Mouse (Mus musculus) splenic B cell, adult 2 months (primary cell): ENCODE results near the gene Ncoa6.

Source experiments
- DNase-seq: peaks from one replicate; pipeline ENCODE4 v3.0.0-alpha.2; 2011; ENCODE audit warnings: low read depth, low spot score
- H3K27me3 ChIP-seq: 2 replicates; pipeline ENCODE4 v1.6.1; 2012; ENCODE audit warnings: mild to moderate bottlenecking, low read length, moderate library complexity, mixed read lengths; ENCODE audit not compliant: control insufficient read depth, poor library complexity, insufficient read depth, severe bottlenecking
- H3K36me3 ChIP-seq: 2 replicates; pipeline ENCODE4 v1.6.1; 2012; ENCODE audit warnings: mild to moderate bottlenecking, low read length, moderate library complexity, mixed read lengths; ENCODE audit not compliant: control insufficient read depth, poor library complexity, insufficient read depth, severe bottlenecking

The Ncoa6 gene

DNA sequence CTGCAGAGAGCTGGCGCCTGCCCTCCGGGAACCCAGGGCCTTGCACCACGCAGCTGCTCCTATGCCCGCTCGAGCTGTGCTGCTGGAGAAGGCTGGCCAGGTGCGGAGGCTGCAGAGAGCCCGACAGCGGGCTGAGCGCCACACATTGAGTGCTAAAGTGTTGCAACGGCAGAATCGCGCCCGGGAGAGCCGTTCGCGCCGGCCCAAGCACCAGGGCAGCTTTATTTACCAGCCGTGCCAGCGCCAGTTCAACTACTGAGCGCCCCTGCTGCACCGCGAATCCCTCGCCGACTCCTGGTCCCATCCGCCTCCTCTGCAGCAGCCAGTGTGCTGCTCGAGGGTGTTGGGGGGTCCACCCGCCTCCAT lies 87.2 kb downstream of the Ncoa6 start:
- DNase-seq, result no peak
- Histone ChIP-seq H3K27me3 (no peaks in the 10 kb centered on the region), H3K36me3 (peaks cover 4% of the 10 kb centered on the region; the same call in 1 of the 2 replicates)

DNA sequence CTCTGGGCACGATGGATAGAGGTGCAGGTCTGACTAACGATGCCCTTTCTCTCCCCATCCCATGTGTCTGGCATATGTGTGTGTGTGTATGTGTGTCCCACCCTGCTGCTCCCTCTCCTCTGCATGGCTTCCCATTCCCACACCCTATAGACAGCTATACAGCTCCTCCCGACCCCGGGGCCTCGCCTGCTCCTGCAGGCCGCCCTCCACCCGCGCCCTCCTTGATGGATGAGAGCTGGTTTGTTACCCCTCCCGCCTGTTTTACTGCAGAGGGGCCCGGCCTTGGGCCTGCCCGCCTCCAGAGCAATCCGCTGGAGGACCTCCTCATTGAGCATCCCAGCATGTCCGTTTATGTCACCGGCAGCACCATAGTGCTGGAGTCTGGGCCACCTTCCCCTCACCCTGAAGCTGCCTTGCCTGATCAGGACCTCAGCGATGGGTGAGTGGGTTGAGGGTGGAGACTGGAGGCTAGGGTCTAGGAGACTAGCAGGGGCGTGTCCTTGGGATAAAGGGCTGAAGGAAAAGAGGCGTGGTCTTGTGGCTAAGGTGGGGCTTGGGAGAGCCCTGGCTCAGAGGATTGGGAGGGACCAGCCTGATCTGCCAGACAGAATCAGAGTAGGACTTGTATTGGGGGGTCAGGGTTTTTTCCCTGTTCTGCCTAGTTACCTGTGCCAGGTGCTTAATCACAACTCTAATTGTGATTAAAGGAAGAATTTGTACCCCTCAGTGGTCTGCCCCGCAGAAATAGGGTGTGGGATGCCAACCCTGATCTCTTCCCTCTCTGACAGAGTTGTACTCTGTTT lies 87.8 kb downstream of the Ncoa6 start:
- no peaks in the 10 kb centered on the region for H3K27me3 ChIP-seq
- no peak for DNase-seq
- peaks cover 4% of the 10 kb centered on the region; the same call in 1 of the 2 replicates for H3K36me3 ChIP-seq

DNA sequence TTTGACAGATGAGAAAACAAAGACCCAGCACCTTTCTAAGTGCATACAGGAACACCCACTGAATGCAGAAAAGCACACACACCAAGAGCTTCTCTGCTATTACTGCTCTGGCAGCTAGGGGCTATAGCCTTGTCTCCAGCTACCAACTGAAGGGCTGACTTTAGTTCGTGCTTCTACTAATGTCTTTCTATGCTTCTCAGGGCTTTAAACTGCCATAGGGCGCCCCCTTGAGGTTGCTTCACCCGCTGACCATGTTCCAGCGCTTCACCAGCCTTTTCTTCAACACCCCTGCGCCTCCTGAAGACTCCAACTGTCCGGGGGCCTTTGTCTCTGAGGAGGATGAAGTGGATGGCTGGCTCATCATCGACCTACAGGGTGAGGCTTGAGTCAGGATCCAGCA lies 88.6 kb downstream of the Ncoa6 start:
- DNase-seq, result peak; percentile 92
- Histone ChIP-seq H3K27me3 (no peaks in the 10 kb centered on the region), H3K36me3 (peaks cover 4% of the 10 kb centered on the region; the same call in 1 of the 2 replicates)

DNA sequence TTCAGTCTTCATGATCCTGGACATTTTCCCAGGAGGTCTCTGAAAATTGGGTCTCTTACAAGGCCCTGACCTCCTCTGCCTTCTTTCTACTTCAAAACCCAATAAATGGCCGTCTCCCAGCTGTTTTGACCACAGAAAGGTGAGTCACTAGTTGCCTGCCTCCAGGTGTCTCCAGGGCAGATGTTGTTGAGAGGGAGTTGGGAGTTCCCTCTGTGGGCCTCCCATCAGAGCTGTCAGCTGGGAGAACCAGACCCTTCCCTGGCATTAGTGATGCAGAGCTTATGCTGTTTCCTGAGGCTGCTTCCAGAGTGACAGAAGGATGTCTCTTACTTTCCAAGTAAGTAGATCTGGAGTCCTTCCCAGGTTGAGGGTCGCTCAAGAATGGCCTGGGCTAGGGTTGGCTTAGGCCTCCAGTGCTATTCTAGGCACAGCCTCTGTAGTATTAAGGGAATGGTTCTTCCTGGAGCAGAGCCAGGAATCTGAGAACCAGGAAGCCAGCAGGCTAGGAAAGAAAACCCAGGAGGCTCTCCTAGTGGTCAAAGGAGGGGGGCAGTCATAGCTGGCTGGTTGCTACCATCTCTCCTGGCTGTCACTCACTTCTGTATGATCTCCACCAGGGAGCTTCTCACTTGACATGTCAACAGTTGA lies 90.8 kb downstream of the Ncoa6 start:
- H3K36me3 ChIP-seq, result peaks cover 4% of the 10 kb centered on the region; the same call in 1 of the 2 replicates
- peak; percentile 27 for DNase-seq
- H3K27me3 ChIP-seq, result no peaks in the 10 kb centered on the region

DNA sequence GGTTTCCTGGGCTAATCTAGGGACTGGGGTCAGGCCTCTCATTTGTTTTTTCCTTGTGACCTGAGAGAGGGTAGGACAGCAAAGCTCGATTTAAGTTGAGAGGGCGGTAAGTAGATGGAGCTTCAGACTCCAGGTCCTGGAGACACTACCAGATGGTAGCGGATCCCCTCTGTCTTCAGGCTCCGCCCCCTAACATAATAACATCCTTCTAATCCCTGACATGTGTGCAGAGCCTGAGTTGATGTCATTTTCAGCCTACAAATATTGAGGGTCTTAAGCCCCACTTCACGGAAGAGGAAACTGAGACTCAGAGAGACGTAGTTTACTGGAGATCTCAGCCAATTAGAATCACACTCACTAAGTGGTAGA lies 91.4 kb downstream of the Ncoa6 start:
- no peak for DNase-seq
- no peaks in the 10 kb centered on the region for H3K27me3 ChIP-seq
- H3K36me3 ChIP-seq, result no peaks in the 10 kb centered on the region

DNA sequence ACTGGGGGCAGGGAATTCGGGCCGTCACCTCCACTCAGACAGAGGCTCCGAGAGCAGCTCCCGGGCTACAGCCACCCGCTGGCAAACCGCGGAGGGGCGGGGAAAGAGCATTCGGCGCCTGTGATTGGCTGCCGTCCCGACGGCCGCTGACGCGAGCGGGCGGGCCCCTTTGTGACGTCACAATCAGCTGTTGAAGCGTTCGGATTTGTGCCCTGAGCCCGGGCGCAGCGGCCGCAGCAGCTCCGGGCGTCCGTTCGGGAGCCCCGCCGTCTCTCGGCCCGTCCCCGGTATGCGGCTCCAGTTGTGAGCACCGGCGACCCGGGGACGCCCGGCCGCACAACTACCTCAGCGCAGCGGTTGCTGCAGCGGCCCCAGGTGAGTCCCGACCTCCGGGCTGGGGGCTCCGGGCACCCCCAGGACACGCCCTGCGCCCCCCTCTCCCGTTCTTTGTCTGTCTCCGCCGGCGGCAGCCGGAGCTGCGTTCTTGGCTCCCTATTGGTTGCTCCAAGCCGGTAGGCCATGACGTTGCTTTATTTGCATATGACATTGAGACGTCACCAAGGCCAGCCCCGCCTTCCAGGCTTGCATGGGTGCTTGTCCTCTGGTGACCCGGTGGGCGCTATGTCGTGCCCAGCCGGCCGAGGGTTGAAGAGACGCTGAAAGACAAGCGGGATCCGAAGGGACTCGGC lies 91.9 kb downstream of the Ncoa6 start:
- DNase-seq, result peak; percentile 97
- Histone ChIP-seq H3K27me3 (no peaks in the 10 kb centered on the region), H3K36me3 (no peaks in the 10 kb centered on the region)

DNA sequence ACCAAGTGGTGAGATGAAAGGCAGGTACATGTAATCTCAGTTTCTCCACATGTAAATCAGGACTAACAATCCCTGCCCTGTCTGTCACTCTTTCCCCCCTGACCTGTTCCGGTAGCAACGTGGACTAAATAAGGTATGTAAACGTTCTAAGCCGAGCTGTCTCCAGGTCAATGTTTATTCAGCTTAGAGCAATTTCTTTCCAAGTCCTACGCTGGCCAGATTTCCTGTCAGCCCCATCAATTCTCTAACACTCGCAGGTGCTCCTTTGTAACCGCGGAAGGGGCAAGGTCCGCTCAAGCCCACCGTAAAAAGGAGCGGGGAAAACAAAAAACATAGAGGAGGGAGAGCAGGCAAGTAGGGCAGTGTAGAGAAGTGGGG lies 92.6 kb downstream of the Ncoa6 start:
- Histone ChIP-seq H3K36me3 (no peaks in the 10 kb centered on the region), H3K27me3 (no peaks in the 10 kb centered on the region)
- peak; percentile 40 for DNase-seq

DNA sequence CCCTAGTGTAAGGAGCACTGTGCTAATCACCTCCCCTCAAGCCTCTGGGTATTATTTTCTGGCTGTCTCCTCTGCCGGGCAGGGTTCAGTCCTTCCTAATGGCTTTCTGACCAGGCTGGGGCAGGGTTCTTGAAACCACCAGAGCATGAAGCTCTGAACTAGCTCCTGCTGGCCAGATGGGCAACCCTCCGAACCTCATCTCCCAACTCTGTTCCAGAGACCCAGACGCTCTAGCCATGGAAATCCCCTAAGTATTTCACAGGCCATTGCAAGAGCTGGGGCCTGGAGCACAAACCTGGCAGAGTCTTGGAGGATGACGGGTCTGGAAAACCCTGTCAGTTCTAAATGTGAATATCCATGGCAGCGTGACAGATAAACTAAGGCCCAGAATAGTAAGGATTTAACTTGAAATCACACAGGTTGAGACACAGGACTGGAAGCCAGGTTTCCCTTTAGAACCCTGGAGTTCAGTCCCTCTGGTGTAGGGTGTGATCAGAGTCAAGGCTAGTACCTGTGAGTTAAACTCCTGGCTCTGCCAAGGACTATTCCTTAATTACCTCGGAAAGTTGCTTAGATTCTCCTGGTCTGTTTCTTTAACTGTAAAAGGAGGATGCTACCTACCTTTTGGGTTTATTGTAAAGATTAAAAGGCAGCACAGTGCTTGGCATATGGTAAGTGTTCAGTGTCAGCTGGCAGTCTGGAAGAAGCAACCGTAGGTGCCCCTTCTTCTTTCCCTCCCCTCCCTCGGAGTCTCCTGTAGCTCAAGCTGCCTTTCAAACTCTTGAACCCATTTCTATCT lies 93.2 kb downstream of the Ncoa6 start, which contains the start of gene Trp53inp2:
Gene Trp53inp2 (plus strand): TSS at position 799 of the 799 bp plus-strand sequence.
- H3K27me3 ChIP-seq, result no peaks in the 10 kb centered on the region
- no peak for DNase-seq
- H3K36me3 ChIP-seq, result no peaks in the 10 kb centered on the region

DNA sequence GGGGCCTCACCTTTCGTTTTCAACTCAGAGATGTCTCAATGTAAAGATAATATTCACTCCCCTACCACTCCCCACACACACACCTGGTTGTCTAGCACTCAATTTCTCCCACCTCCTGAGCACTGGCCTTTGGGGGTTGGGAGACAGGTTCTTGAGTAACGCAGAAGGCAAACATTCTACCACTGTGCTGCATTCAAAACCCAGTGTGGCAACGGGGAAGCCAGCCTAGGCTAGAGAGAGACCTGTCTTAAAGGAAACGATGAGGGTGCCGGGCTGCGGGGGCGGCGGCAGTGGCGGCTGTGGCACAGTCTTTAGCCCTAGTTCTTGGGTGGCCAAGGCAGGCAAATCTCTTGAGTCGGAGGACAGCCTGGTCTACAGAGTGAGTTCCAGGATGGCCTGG lies 97.5 kb downstream of the Ncoa6 start:
- DNase-seq, result no peak
- Histone ChIP-seq H3K36me3 (no peaks in the 10 kb centered on the region), H3K27me3 (no peaks in the 10 kb centered on the region)

DNA sequence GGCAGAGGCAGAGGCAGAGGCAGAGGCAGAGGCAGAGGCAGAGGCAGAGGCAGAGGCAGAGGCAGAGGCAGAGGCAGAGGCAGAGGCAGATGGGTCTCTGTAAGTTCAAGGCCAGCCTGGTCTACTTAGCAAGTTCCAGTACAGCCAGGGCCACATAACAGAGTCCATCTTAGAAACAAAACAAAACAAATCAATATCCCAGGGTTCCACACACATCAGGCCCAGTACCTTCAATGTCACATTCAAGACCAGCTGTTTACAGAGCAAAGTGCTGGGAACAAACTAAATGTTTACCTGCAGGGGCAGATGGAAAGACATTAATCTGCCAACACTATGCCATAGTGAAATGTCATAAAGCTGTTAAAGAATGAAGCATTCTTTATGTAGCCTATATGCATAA lies 99.2 kb downstream of the Ncoa6 start:
- Histone ChIP-seq H3K36me3 (no peaks in the 10 kb centered on the region), H3K27me3 (no peaks in the 10 kb centered on the region)
- no peak for DNase-seq

DNA sequence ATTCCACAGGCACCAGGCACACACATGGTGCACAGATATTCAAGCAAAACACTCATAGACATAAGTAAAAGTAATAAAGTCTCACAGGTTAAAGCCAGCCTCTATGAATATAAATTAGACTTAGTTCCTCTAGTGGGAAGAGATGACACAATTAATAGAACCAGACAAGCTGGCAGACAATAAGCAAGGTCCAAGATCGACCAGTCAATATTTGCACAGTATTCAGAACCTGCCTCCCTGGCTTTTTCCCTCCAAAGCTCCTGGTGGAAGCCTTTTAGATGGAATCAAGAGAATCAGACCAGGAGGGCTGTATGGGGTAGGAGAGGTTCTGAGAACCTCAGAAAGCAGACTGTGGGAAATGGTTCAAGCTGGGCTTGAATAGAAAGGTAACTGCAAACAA lies 99.8 kb downstream of the Ncoa6 start:
- no peak for DNase-seq
- no peaks in the 10 kb centered on the region for H3K36me3 ChIP-seq
- H3K27me3 ChIP-seq, result no peaks in the 10 kb centered on the region

DNA sequence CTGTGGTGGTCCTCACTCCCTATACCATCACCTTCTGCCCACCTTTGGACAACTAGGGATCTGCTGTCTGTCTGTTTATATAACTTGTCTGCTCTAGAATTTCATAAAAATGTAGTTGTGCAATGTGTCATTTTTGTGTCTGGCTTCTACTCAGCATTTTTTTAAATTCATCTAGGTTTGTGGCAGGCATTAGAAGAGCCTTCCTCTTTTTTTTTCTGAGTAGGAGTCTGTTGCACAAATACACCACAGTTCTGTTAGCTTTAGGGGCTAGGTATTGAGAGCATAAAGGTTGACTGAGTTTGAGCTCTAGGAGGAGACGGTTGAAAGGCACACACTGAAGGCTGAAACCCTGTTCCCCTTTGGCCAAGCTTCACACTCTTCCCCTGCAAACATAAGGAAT lies 100.4 kb downstream of the Ncoa6 start:
- Histone ChIP-seq H3K36me3 (no peaks in the 10 kb centered on the region), H3K27me3 (no peaks in the 10 kb centered on the region)
- DNase-seq, result no peak

DNA sequence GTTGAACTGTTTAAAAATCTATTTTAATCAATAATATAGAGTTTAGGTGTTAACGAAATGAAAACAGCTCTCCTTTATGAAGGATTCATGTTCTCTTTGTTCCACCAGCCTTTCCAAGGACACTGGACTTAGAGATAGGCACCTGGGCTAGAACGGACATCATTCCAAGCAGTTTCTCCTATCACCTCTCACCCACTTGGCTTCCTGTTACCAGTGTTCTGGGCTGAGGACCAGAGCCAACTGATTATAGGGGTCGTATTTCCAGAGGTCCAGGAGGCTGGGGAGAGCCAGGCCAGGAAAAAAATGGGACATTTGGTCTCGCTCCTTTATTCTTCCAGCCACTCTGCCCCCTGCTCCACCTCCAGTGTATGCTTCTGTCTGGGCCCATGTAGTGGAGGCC lies 101.2 kb downstream of the Ncoa6 start:
- Histone ChIP-seq H3K36me3 (no peaks in the 10 kb centered on the region), H3K27me3 (no peaks in the 10 kb centered on the region)
- DNase-seq, result no peak

DNA sequence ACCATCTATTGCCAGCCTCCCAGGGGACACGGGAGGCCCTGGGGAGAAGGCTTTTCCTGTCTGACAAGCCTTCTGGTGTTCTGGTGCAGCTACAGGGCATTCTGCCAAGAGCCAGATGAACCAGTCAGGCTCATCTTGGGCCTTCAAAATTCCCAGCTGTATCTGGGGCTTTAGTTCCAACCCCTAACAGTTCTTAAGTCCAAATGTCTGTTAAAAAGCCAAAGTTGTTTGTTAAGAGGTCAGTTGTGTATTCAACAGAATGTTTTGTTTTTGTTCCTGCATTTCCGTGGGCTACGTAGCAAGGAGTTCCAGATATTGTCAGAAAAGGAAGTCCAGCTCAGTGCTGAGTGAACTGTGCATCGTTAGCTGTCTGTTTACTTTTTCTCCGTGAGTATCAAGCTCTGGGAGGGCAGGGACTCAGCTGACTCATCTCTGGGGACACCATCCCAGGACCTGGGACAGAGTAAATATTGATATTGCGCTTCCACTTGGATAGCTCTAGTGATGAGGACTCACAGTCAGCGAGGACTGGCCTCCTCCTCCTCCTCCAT lies 104.3 kb downstream of the Ncoa6 start:
- no peaks in the 10 kb centered on the region for H3K36me3 ChIP-seq

More for the DNA sequence above, 104.3 kb downstream of the Ncoa6 start:
- DNase-seq, result no peak
- no peaks in the 10 kb centered on the region for H3K27me3 ChIP-seq
